Mouse (Mus musculus): ENCODE data around the gene Bclaf3. TPM values are rescaled to one million over a fixed set of nuclear protein-coding genes. Genes with fewer than 3 reads are reported as not detected.
"Not testable (repeated sequence)": the region's sequence is repeated elsewhere in the genome, so short reads cannot be mapped to it uniquely, and the experiment has no call there.

Bclaf3 gene
- polyA plus RNA-seq (2014; fragmentation: Nextera tagmentation; extraction: Ambion mirVana): 22.4 and 23.0 TPM in 2 replicates

DNA sequence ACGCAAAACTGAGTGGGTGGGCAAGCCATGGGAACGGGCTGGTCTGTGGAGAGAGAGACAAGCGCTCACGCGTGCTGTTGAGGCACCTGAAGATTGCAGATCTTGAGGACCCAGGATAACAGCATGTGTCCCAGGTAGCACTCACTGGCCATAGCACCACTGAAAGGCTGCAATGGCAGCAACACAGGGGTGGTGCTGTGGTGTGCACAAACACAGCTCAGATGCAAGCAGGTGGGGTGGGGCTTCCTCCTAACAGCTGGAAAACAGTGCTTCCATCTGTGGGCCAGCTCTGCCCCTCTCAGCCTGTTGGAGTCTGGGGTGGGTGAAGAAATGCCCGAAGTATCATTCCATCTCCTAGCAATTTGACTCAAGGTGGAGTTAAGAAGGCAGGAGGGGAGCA is at the start of gene Bclaf3:
Gene Bclaf3 (plus strand): TSS at position 301 of the 400 bp plus-strand sequence.
- H3K9me3 ChIP-seq (ENCODE audit: control insufficient read depth, low read length): no peaks in the 10 kb centered on the region
- H3K27me3 ChIP-seq (ENCODE audit: control insufficient read depth, insufficient read depth, low read length): no peaks in the 10 kb centered on the region; the same call in 1 of the 2 replicates
- H3K9ac ChIP-seq: no peak within 1 kb of the TSS
- no peaks in the 10 kb centered on the region for H3K4me1 ChIP-seq (replicated peaks; ENCODE audit: control insufficient read depth, insufficient read depth, low read length)
- no peak within 1 kb of the TSS for H3K4me3 ChIP-seq (replicated peaks; ENCODE audit: low read length)
- 82% methylated on average over 6 of the region's 6 CpGs for WGBS
- no peaks in the 10 kb centered on the region for H3K36me3 ChIP-seq (replicated peaks; ENCODE audit: control insufficient read depth, insufficient read depth)
- ATAC-seq (ENCODE audit: low FRiP score): no peak
- H3K27ac ChIP-seq: no peak within 1 kb of the TSS
- no peak within 1 kb of the TSS for H3K4me2 ChIP-seq (replicated peaks)
- DNase-seq (ENCODE audit: low spot score): no peak

DNA sequence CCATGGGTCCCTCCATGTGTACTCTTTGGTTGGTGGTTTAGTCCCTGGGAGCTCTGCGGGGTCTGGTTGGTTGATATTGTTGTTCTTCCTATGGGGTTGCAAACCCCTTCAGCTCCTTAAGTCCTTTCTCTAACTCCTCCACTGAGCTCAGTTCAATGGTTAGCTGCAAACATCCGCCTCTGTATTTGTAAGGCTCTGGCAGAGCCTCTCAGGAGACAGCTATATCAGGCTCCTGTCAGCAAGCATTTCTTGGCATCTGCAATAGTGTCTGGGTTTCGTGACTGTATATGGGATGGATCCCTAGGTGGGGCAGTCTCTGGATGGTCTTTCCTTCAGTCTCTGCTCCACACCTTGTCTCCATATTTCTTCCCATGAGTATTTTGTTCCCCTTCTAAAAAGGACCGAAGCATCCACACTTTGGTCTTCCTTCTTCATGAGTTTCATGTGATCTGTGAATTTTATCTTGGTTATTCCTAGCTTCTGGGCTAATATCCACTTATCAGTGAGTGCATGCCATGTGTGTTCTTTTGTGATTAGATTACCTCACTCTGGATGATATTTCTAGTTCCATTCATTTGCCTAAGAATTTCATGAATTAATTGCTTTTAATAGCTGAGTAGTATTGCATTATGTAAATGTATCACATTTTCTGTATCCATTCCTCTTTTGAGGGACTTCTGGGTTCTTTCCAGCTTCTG is 48.1 kb upstream of the Bclaf3 start:
- not testable (repeated sequence) for H3K4me1 ChIP-seq (replicated peaks; ENCODE audit: control insufficient read depth, insufficient read depth, low read length); DNase-seq (ENCODE audit: low spot score); H3K4me3 ChIP-seq (replicated peaks; ENCODE audit: low read length); H3K27me3 ChIP-seq (ENCODE audit: control insufficient read depth, insufficient read depth, low read length); H3K4me2 ChIP-seq (replicated peaks); H3K9me3 ChIP-seq (ENCODE audit: control insufficient read depth, low read length); H3K9ac ChIP-seq; H3K27ac ChIP-seq; ATAC-seq (ENCODE audit: low FRiP score)
- WGBS: 84% methylated on average over 4 of the region's 4 CpGs
- peaks cover 11% of the 10 kb centered on the region; the same call in 1 of the 2 replicates for H3K36me3 ChIP-seq (replicated peaks; ENCODE audit: control insufficient read depth, insufficient read depth)

DNA sequence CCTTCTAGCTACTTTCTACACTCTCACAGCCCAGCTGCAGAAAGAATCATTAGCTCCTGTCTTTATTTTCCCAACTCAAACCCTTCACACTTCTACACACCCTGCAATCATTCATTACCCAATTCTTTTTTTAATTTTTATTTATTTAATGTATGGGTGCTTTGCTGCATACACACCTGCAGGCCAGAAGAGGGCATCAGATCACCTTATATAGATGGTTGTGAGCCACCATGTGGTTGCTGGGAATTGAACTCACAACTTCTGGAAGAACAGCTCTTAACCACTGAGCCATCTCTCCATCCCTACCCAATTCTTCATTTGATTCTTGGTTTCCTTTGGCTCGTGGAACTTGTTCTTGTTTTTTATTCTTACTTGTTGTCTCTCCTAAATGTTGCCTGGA is 42.2 kb upstream of the Bclaf3 start:
- Histone ChIP-seq H3K4me2 (replicated peaks) (no peak overlapping the region), H3K27me3 (ENCODE audit: control insufficient read depth, insufficient read depth, low read length) (no peaks in the 10 kb centered on the region), H3K36me3 (replicated peaks; ENCODE audit: control insufficient read depth, insufficient read depth) (peaks cover 11% of the 10 kb centered on the region; the same call in 1 of the 2 replicates), H3K9me3 (ENCODE audit: control insufficient read depth, low read length) (no peaks in the 10 kb centered on the region), H3K9ac (no peak overlapping the region), H3K27ac (no peak overlapping the region), H3K4me3 (replicated peaks; ENCODE audit: low read length) (no peak overlapping the region), H3K4me1 (replicated peaks; ENCODE audit: control insufficient read depth, insufficient read depth, low read length) (no peaks in the 10 kb centered on the region)
- DNase-seq (ENCODE audit: low spot score) (no peak), ATAC-seq (ENCODE audit: low FRiP score) (no peak)
- WGBS: 94% methylated on average over 1 of the region's 1 CpGs

DNA sequence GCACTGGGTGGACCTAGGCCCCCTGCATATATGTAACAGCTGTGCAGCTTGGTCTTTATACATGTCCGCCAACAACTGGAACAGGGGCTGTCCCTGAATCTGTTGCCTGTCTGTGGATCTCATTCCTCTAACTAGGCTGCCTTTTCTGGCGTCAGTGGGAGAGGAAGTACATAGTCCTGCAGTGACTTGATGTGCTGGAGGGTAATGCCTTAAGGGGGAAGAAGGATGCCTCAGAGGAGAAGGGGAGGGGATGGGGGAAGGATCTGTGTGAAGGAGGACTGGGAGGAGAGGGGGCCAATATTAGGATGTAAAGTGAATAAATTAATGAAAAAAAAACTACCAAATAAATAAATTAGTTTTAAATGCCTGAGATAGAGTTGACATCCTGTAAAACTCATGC is 23.3 kb upstream of the Bclaf3 start:
- Histone ChIP-seq H3K4me3 (replicated peaks; ENCODE audit: low read length) (no peak overlapping the region), H3K27me3 (ENCODE audit: control insufficient read depth, insufficient read depth, low read length) (no peaks in the 10 kb centered on the region), H3K27ac (no peak overlapping the region), H3K36me3 (replicated peaks; ENCODE audit: control insufficient read depth, insufficient read depth) (no peaks in the 10 kb centered on the region), H3K9ac (no peak overlapping the region), H3K9me3 (ENCODE audit: control insufficient read depth, low read length) (no peaks in the 10 kb centered on the region), H3K4me1 (replicated peaks; ENCODE audit: control insufficient read depth, insufficient read depth, low read length) (no peaks in the 10 kb centered on the region), H3K4me2 (replicated peaks) (no peak overlapping the region)
- WGBS: 55% methylated on average over 2 of the region's 2 CpGs
- no peak for ATAC-seq (ENCODE audit: low FRiP score)
- no peak for DNase-seq (ENCODE audit: low spot score)

DNA sequence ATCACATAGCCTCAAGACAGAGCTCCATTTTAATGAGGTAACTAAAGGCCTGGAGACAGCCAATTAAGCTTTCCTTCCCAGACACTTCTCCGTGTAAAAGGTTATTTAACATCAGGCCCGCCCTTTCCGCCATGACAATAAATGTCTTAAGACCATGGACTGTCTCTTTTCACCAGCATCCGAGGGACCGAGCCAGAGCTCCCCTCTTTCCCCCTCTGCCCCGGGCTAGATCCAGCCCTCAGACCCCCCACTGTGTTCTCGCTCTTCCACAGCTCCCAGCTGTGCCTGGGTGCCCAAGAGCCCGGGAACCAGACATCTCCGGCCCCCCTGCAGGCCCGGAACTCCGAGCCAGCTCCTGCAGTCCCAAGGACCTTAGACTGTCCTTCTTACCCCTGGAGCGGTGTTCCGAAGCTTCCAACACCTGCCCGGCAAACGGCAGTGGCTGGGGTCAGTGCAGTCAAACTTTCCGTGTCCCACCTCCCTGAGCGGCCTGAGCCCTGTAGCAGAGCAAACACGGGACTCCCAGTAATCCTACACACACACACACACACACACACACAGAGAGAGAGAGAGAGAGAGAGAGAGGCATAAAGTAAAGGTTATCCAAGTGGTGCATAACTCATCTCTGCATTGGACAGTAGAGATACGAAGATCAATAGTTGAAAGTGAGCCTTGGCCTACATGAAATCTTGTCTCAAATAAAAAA is 18.0 kb upstream of the Bclaf3 start:
- DNase-seq (ENCODE audit: low spot score) (no peak), ATAC-seq (ENCODE audit: low FRiP score) (no peak)
- Histone ChIP-seq H3K9ac (no peak overlapping the region), H3K27me3 (ENCODE audit: control insufficient read depth, insufficient read depth, low read length) (no peaks in the 10 kb centered on the region), H3K9me3 (ENCODE audit: control insufficient read depth, low read length) (no peaks in the 10 kb centered on the region), H3K36me3 (replicated peaks; ENCODE audit: control insufficient read depth, insufficient read depth) (no peaks in the 10 kb centered on the region), H3K27ac (no peak overlapping the region), H3K4me1 (replicated peaks; ENCODE audit: control insufficient read depth, insufficient read depth, low read length) (no peaks in the 10 kb centered on the region), H3K4me2 (replicated peaks) (no peak overlapping the region), H3K4me3 (replicated peaks; ENCODE audit: low read length) (no peak overlapping the region)
- WGBS: 68% methylated on average over 19 of the region's 19 CpGs

DNA sequence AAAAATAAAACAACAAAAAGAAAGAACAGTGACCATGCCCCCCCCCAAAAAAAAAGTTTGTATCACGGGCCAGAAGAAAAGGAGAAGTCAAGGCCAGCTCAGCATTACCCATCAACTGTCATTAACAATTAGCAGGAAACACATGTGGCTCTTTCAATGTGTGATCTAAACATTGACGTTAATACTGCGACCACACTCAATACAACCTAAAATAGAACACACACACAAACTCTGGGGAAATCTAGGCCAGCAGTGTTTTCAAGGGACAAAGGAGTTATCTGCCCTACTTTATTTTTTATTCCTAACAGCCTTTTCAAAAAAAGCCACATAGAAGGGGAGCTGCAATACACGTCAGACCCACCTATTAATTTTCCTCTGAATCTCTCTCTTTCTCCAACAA is 17.4 kb upstream of the Bclaf3 start:
- no peak for ATAC-seq (ENCODE audit: low FRiP score)
- 70% methylated on average over 4 of the region's 4 CpGs for WGBS

DNA sequence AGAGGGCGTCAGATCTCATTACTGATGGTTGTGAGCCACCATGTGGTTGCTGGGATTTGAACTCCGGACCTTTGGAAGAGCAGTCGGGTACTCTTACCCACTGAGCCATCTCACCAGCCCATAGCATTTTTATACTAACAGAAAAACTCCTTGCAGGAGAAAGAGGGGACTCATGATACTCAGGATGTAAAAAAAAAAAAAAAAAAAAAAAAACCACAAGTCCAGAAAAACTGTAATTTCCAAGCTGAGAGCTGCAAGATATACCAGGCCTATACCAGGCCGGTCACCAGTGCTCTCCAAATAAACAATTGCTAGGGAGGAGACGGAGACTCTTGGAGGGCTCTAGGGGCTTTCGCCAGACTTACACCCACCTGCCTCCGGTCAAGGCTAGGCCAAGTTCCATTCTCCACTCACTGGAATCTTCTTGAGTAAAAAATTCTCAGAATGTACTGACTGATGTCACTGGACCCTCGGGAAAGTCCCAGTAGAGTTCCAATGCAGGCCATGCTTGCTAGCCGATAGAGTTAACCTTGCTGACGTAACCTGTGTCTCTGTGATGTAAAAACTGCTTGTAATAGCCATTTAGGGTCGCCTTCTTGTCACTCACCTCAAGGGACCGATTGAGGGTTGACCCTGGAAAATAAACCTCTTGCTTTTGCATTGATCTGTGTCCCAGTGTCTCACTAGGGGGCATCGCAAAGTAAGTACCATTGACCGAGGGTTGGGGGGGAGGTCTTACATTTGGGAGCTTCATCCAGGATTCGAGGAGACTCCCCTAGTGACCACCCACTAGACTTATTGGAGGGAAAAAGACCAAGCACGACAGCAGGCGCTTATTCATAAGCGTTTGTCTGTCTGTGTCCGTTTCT is 16.4 kb upstream of the Bclaf3 start:
- no peak overlapping the region for H3K27ac ChIP-seq
- no peak overlapping the region for H3K4me2 ChIP-seq (replicated peaks)
- ATAC-seq (ENCODE audit: low FRiP score): no peak
- DNase-seq (ENCODE audit: low spot score): no peak
- H3K27me3 ChIP-seq (ENCODE audit: control insufficient read depth, insufficient read depth, low read length): no peaks in the 10 kb centered on the region
- no peaks in the 10 kb centered on the region for H3K9me3 ChIP-seq (ENCODE audit: control insufficient read depth, low read length)
- H3K9ac ChIP-seq: no peak overlapping the region
- H3K4me3 ChIP-seq (replicated peaks; ENCODE audit: low read length): no peak overlapping the region
- no peaks in the 10 kb centered on the region for H3K4me1 ChIP-seq (replicated peaks; ENCODE audit: control insufficient read depth, insufficient read depth, low read length)
- 81% methylated on average over 19 of the region's 19 CpGs for WGBS
- H3K36me3 ChIP-seq (replicated peaks; ENCODE audit: control insufficient read depth, insufficient read depth): no peaks in the 10 kb centered on the region

More for the DNA sequence above, 17.4 kb upstream of the Bclaf3 start:
- no peaks in the 10 kb centered on the region for H3K4me1 ChIP-seq (replicated peaks; ENCODE audit: control insufficient read depth, insufficient read depth, low read length)
- H3K9me3 ChIP-seq (ENCODE audit: control insufficient read depth, low read length): no peaks in the 10 kb centered on the region
- no peak for DNase-seq (ENCODE audit: low spot score)
- H3K4me2 ChIP-seq (replicated peaks): no peak overlapping the region
- H3K27ac ChIP-seq: no peak overlapping the region
- H3K36me3 ChIP-seq (replicated peaks; ENCODE audit: control insufficient read depth, insufficient read depth): no peaks in the 10 kb centered on the region
- H3K9ac ChIP-seq: no peak overlapping the region
- no peak overlapping the region for H3K4me3 ChIP-seq (replicated peaks; ENCODE audit: low read length)
- H3K27me3 ChIP-seq (ENCODE audit: control insufficient read depth, insufficient read depth, low read length): no peaks in the 10 kb centered on the region

DNA sequence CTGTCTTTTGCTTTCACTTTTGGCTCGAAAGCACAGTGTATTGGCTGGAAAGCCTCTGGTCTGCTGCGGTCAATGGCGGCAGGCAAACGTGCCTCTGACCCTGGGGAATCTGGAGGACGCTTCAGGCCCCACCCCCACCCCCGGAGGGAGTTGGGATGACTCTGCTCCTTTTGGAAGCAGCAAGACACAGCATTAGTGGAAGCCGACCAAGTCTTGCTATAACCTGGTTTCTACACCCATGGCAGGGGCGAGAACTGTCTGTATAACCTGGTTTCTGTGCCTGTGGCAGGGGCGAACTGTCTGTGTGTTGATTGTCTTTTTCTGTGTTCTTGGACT is 15.8 kb upstream of the Bclaf3 start:
- no peak for ATAC-seq (ENCODE audit: low FRiP score)
- Histone ChIP-seq H3K4me1 (replicated peaks; ENCODE audit: control insufficient read depth, insufficient read depth, low read length) (no peaks in the 10 kb centered on the region), H3K9ac (no peak overlapping the region), H3K27ac (no peak overlapping the region), H3K4me2 (replicated peaks) (no peak overlapping the region), H3K36me3 (replicated peaks; ENCODE audit: control insufficient read depth, insufficient read depth) (no peaks in the 10 kb centered on the region), H3K27me3 (ENCODE audit: control insufficient read depth, insufficient read depth, low read length) (no peaks in the 10 kb centered on the region), H3K9me3 (ENCODE audit: control insufficient read depth, low read length) (no peaks in the 10 kb centered on the region), H3K4me3 (replicated peaks; ENCODE audit: low read length) (no peak overlapping the region)
- DNase-seq (ENCODE audit: low spot score): no peak
- 83% methylated on average over 9 of the region's 9 CpGs for WGBS

DNA sequence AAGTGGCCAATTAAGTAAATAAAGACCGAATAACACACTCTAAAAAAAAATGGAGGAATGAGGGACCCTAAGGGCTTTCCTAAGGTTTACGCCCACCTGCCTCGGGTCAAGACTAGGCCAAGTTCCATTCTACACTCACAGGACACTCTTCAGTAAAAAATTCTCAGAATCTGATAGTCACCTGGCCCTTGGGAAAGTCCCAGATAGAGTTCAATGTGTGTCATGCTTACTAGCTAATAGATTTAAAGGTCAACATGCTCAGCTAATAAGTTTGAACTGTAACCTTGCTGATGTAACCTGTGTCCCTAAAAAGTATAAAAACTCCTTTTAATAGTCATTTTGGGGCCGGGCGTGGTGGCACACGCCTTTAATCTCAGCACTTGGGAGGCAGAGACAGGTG is 10.9 kb upstream of the Bclaf3 start:
- no peak for ATAC-seq (ENCODE audit: low FRiP score)
- no peak overlapping the region for H3K9ac ChIP-seq
- no peak overlapping the region for H3K27ac ChIP-seq
- 91% methylated on average over 6 of the region's 6 CpGs for WGBS
- H3K4me1 ChIP-seq (replicated peaks; ENCODE audit: control insufficient read depth, insufficient read depth, low read length): no peaks in the 10 kb centered on the region
- H3K9me3 ChIP-seq (ENCODE audit: control insufficient read depth, low read length): no peaks in the 10 kb centered on the region
- H3K27me3 ChIP-seq (ENCODE audit: control insufficient read depth, insufficient read depth, low read length): no peaks in the 10 kb centered on the region
- DNase-seq (ENCODE audit: low spot score): no peak
- H3K36me3 ChIP-seq (replicated peaks; ENCODE audit: control insufficient read depth, insufficient read depth): no peaks in the 10 kb centered on the region
- H3K4me2 ChIP-seq (replicated peaks): no peak overlapping the region
- no peak overlapping the region for H3K4me3 ChIP-seq (replicated peaks; ENCODE audit: low read length)
